Mouse (Mus musculus): ENCODE measurements around the gene Pappa. TPM values are rescaled to one million over a fixed set of nuclear protein-coding genes. Genes with fewer than 3 reads are reported as not detected.

The Pappa gene
- total and polyA plus RNA-seq, 3 experiments, result not detected

DNA sequence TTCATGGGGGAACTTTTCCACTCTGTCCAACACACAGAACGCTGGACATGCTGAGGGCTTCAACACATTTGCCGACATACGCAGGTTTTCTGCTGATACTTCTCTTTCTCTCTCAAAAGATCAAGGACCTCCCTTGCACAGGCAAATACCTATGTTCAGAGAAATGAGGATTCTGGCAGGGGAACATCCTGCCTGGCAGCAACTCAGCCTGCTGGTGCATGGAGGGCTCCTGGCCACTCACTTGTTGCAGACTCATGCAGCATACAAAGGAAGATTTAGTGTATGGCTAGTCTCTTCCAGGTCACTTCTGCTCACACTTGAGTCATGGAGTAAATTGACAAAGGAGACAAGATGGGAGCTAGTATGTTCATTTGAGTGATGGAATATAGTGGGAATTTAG lies 34.7 kb downstream of the Pappa start:
- no peak overlapping the region for H3K9ac ChIP-seq (ENCODE audit: control insufficient read depth, low read depth, low read length, poor library complexity, severe bottlenecking)
- no peaks in the 10 kb centered on the region for H3K4me1 ChIP-seq (ENCODE audit: control insufficient read depth in 1 of 2, insufficient read depth in 2 of 2, low read length in 2 of 2)
- H3K9me3 ChIP-seq (replicated peaks; ENCODE audit: insufficient read depth, low read length), result no peaks in the 10 kb centered on the region
- no peak overlapping the region for H3K4me3 ChIP-seq (ENCODE audit: control insufficient read depth in 1 of 2, insufficient read depth in 1 of 2, low read depth in 2 of 2, low read length in 2 of 2)
- TF ChIP-seq CHD2 (IDR thresholded peaks at IDR 0.05; ENCODE audit: low read length) (no peak), MEF2A (IDR thresholded peaks at IDR 0.05; ENCODE audit: extremely low read depth, insufficient replicate concordance, low read depth, low read length, poor library complexity, severe bottlenecking) (no peak), HCFC1 (IDR thresholded peaks at IDR 0.05; ENCODE audit: low read depth, low read length) (no peak)
- no peak for DNase-seq (ENCODE audit: low read depth, low spot score)
- no peaks in the 10 kb centered on the region for H3K79me2 ChIP-seq (ENCODE audit: control insufficient read depth, insufficient read depth, low read length, poor library complexity)
- no peak overlapping the region for H3K27ac ChIP-seq (ENCODE audit: control insufficient read depth, low read depth, low read length)
- H3K27me3 ChIP-seq (ENCODE audit: control insufficient read depth in 1 of 2, insufficient read depth in 2 of 2, low read length in 2 of 2), result no peaks in the 10 kb centered on the region
- H3K36me3 ChIP-seq (ENCODE audit: control insufficient read depth in 1 of 2, insufficient read depth in 2 of 2, low read length in 2 of 2), result no peaks in the 10 kb centered on the region

DNA sequence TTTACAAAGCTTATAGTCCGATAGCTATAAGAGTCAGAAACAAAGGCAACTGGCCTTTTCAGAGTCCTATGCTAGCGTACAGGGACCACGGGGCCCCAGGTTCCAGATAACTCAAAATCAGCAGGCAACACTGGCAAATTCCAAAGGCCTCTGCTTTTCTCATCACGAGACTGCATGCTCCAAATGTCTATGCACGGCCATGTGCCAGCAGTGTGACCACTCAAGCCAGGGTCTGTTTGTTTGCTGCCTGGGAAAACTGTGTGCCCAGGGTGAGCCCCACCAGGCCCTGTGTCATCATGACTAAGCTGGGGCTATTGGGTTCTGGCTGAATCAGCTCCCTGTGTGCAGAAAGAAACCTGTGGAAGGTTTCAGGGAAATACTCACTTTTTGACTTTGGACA lies 35.5 kb downstream of the Pappa start:
- H3K27me3 ChIP-seq (ENCODE audit: control insufficient read depth in 1 of 2, insufficient read depth in 2 of 2, low read length in 2 of 2), result no peaks in the 10 kb centered on the region
- no peak for TF ChIP-seq MAZ (IDR thresholded peaks at IDR 0.05; ENCODE audit: low read depth, low read length)
- no peak for TF ChIP-seq JUND (IDR thresholded peaks at IDR 0.05; ENCODE audit: low read depth, low read length)
- no peak for DNase-seq (ENCODE audit: low read depth, low spot score)
- no peak overlapping the region for H3K27ac ChIP-seq (ENCODE audit: control insufficient read depth, low read depth, low read length)
- H3K9ac ChIP-seq (ENCODE audit: control insufficient read depth, low read depth, low read length, poor library complexity, severe bottlenecking), result no peak overlapping the region
- H3K4me3 ChIP-seq (ENCODE audit: control insufficient read depth in 1 of 2, insufficient read depth in 1 of 2, low read depth in 2 of 2, low read length in 2 of 2), result no peak overlapping the region
- H3K9me3 ChIP-seq (replicated peaks; ENCODE audit: insufficient read depth, low read length), result no peaks in the 10 kb centered on the region
- no peaks in the 10 kb centered on the region for H3K36me3 ChIP-seq (ENCODE audit: control insufficient read depth in 1 of 2, insufficient read depth in 2 of 2, low read length in 2 of 2)
- H3K79me2 ChIP-seq (ENCODE audit: control insufficient read depth, insufficient read depth, low read length, poor library complexity), result no peaks in the 10 kb centered on the region
- H3K4me1 ChIP-seq (ENCODE audit: control insufficient read depth in 1 of 2, insufficient read depth in 2 of 2, low read length in 2 of 2), result no peaks in the 10 kb centered on the region

DNA sequence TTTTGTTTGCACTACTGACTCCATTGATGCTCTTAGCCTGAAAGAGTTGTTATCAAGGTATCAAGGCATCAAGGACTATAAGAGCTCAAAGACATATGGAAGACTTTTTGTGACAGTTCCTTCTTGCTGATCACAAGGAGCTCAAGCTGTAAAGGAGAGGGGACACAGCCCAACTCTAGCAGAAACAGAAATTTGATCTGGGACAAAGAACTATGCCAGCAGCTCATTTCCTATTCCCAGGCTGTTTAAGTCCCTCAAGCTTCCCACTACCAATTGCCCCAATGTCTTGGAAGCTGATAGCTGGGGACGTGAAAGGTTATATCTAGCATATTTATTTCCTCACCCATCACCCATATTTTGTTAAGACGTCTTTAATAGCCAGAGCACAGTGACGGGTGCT lies 39.7 kb downstream of the Pappa start:
- H3K27ac ChIP-seq (ENCODE audit: control insufficient read depth, low read depth, low read length), result no peak overlapping the region
- no peak for TF ChIP-seq GATA1 (IDR thresholded peaks at IDR 0.05; ENCODE audit: low read depth, low read length)
- TF ChIP-seq MYC (IDR thresholded peaks at IDR 0.05; ENCODE audit: low read depth, low read length), result no peak
- no peak for TF ChIP-seq ZKSCAN1 (IDR thresholded peaks at IDR 0.05; ENCODE audit: low read depth, low read length)
- TF ChIP-seq SMC3 (IDR thresholded peaks at IDR 0.05; ENCODE audit: low read depth, low read length), result no peak
- no peak for TF ChIP-seq ETS1 (IDR thresholded peaks at IDR 0.05; ENCODE audit: low read depth, low read length)
- TF ChIP-seq RAD21 (IDR thresholded peaks at IDR 0.05; ENCODE audit: low read depth, low read length), result no peak
- TF ChIP-seq USF1 (IDR thresholded peaks at IDR 0.05; ENCODE audit: low read depth, low read length), result no peak
- TF ChIP-seq ZMIZ1 (IDR thresholded peaks at IDR 0.05; ENCODE audit: low read depth, low read length), result no peak
- TF ChIP-seq POLR2AphosphoS5 (IDR thresholded peaks at IDR 0.05; ENCODE audit: borderline replicate concordance, low read depth, low read length), result no peak
- no peak for TF ChIP-seq RCOR1 (IDR thresholded peaks at IDR 0.05; ENCODE audit: low read depth, low read length)
- TF ChIP-seq CHD1 (IDR thresholded peaks at IDR 0.05; ENCODE audit: low read depth, low read length), result no peak
- TF ChIP-seq MEF2A (IDR thresholded peaks at IDR 0.05; ENCODE audit: extremely low read depth, insufficient replicate concordance, low read depth, low read length, poor library complexity, severe bottlenecking), result no peak
- no peak for TF ChIP-seq MAFK (IDR thresholded peaks at IDR 0.05; ENCODE audit: borderline replicate concordance, low read depth, low read length)
- no peak for TF ChIP-seq ELF1 (IDR thresholded peaks at IDR 0.05; ENCODE audit: low read depth, low read length)
- H3K27me3 ChIP-seq (ENCODE audit: control insufficient read depth in 1 of 2, insufficient read depth in 2 of 2, low read length in 2 of 2), result no peaks in the 10 kb centered on the region
- no peak overlapping the region for H3K4me3 ChIP-seq (ENCODE audit: control insufficient read depth in 1 of 2, insufficient read depth in 1 of 2, low read depth in 2 of 2, low read length in 2 of 2)
- no peaks in the 10 kb centered on the region for H3K79me2 ChIP-seq (ENCODE audit: control insufficient read depth, insufficient read depth, low read length, poor library complexity)
- no peaks in the 10 kb centered on the region for H3K36me3 ChIP-seq (ENCODE audit: control insufficient read depth in 1 of 2, insufficient read depth in 2 of 2, low read length in 2 of 2)
- H3K4me1 ChIP-seq (ENCODE audit: control insufficient read depth in 1 of 2, insufficient read depth in 2 of 2, low read length in 2 of 2), result no peaks in the 10 kb centered on the region
- no peaks in the 10 kb centered on the region for H3K9me3 ChIP-seq (replicated peaks; ENCODE audit: insufficient read depth, low read length)
- DNase-seq (ENCODE audit: low read depth, low spot score), result no peak
- no peak overlapping the region for H3K9ac ChIP-seq (ENCODE audit: control insufficient read depth, low read depth, low read length, poor library complexity, severe bottlenecking)
